In the genomic region with DNA sequence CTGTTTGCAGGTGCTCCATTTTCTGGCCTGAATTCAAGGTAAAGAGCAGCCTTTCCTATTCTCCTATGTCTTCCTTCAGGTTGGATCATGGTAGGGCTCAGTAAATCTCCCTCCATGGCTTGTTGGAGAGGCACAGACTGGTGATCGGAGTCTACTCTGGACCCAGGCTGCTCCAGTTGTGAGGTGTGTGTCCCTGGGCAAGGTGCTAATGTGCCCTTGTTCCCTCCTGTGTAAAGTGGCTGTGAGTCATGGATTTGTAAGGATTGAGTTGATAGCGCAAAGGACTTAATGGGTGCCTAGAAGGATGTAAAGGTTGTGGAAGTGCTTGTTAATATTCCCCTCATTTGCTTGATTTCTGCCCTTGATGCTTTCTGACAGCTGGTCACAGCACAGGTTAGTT, we compare ENCODE assay signal across 13 mouse cellular contexts. TPM values are rescaled to one million over a fixed set of nuclear protein-coding genes. Genes with fewer than 3 reads are reported as not detected.
DNase-seq lines count a peak whose midpoint lies in the region; ATAC-seq lines count a peak whose summit lies in the region.
"Had no signal": no experiment of that assay in that cellular context is flagged by ENCODE, and none has a peak within 500 bp of the region (broad histone marks: within the 10 kb centered on the region; RNA-seq: fewer than 3 reads in every experiment).

No protein-coding gene starts in this region.

- peaks cover 15% of the 10 kb centered on the region for H3K4me1 ChIP-seq in heart, embryonic 11.5 days (ENCODE audit: control insufficient read depth, insufficient read depth, low read length)
- peaks cover 20% of the 10 kb centered on the region for H3K4me1 ChIP-seq in midbrain, embryonic 10.5 days
- peaks cover 12% of the 10 kb centered on the region for H3K4me1 ChIP-seq in midbrain, embryonic 11.5 days (ENCODE audit: control insufficient read depth, insufficient read depth, low read length)
- peaks cover 19% of the 10 kb centered on the region for H3K4me1 ChIP-seq in limb, embryonic 13.5 days
- H3K4me1 ChIP-seq in stomach, embryonic 16.5 days (ENCODE audit: control insufficient read depth, insufficient read depth, low read length) = peaks cover 21% of the 10 kb centered on the region; the same call in 1 of the 2 replicates

- no peak for DNase-seq in heart, postnatal 36 days
- no peak for DNase-seq in midbrain, embryonic 10.5 days (ENCODE audit: low spot score)
- DNase-seq in midbrain, embryonic 11.5 days (ENCODE audit: low spot score, missing footprints) = no peak
- DNase-seq in urinary bladder, adult 2 months (ENCODE audit: low spot score) = no peak
- no peak for DNase-seq in layer of hippocampus, postnatal 10 days (ENCODE audit: low spot score in 2 of 2)
- DNase-seq: spleen, adult 18-20 months had no signal

- H3K9ac ChIP-seq in heart, embryonic 11.5 days (ENCODE audit: low read depth, low read length) = no peak overlapping the region
- no peak overlapping the region for H3K9ac ChIP-seq in midbrain, embryonic 11.5 days (ENCODE audit: low read length)
- H3K9ac ChIP-seq in limb, embryonic 13.5 days = no peak overlapping the region
- H3K9ac ChIP-seq in stomach, embryonic 16.5 days (ENCODE audit: low read length) = no peak overlapping the region

- H3K27ac ChIP-seq in heart, embryonic 11.5 days (ENCODE audit: low read depth, low read length) = no peak overlapping the region
- no peak overlapping the region for H3K27ac ChIP-seq in midbrain, embryonic 10.5 days (replicated peaks)
- H3K27ac ChIP-seq in midbrain, embryonic 11.5 days (ENCODE audit: low read depth, low read length) = no peak overlapping the region
- no peak overlapping the region for H3K27ac ChIP-seq in limb, embryonic 13.5 days
- H3K27ac ChIP-seq in stomach, embryonic 16.5 days (ENCODE audit: low read length) = no peak overlapping the region

- peaks cover 17% of the 10 kb centered on the region; the same call in 1 of the 2 replicates for H3K36me3 ChIP-seq in heart, embryonic 11.5 days (ENCODE audit: control insufficient read depth, insufficient read depth, low read length)
- peaks cover 72% of the 10 kb centered on the region for H3K36me3 ChIP-seq in midbrain, embryonic 10.5 days
- H3K36me3 ChIP-seq in midbrain, embryonic 11.5 days (ENCODE audit: control insufficient read depth, insufficient read depth, low read length) = peaks cover 19% of the 10 kb centered on the region
- H3K36me3 ChIP-seq in limb, embryonic 13.5 days = peaks cover 54% of the 10 kb centered on the region
- H3K36me3 ChIP-seq in stomach, embryonic 16.5 days (ENCODE audit: control insufficient read depth, insufficient read depth, low read length) = peaks cover 13% of the 10 kb centered on the region; the same call in 1 of the 2 replicates

- intact Hi-C loops in heart, postnatal 36 days (cut with DNase I) = loop anchor here (5.0 kb wide), 1 partner anchor 45 kb away; the partner anchor contains the start of gene Rasl2-9

- H3K9me3 ChIP-seq in heart, embryonic 11.5 days (replicated peaks; ENCODE audit: control insufficient read depth, low read length) = no peaks in the 10 kb centered on the region
- H3K9me3 ChIP-seq in midbrain, embryonic 10.5 days (replicated peaks) = no peaks in the 10 kb centered on the region; the same call in 1 of the 2 replicates
- H3K9me3 ChIP-seq in midbrain, embryonic 11.5 days (ENCODE audit: control insufficient read depth, low read length) = no peaks in the 10 kb centered on the region
- H3K9me3 ChIP-seq in limb, embryonic 13.5 days = no peaks in the 10 kb centered on the region
- H3K9me3 ChIP-seq in stomach, embryonic 16.5 days (replicated peaks; ENCODE audit: control insufficient read depth, low read length) = no peaks in the 10 kb centered on the region

- peak overlapping the region; percentile 81; the same call in 1 of the 2 replicates for H3K4me3 ChIP-seq in heart, embryonic 11.5 days (ENCODE audit: low read depth, low read length)
- H3K4me3 ChIP-seq in midbrain, embryonic 10.5 days = peak overlapping the region; percentile 95; the same call in 1 of the 2 replicates
- no peak overlapping the region for H3K4me3 ChIP-seq in midbrain, embryonic 11.5 days (ENCODE audit: low read depth, low read length)
- H3K4me3 ChIP-seq in limb, embryonic 13.5 days = peak overlapping the region; percentile 97; the same call in 1 of the 2 replicates
- peak overlapping the region; percentile 100 for H3K4me3 ChIP-seq in stomach, embryonic 16.5 days (replicated peaks; ENCODE audit: low read length)

- H3K27me3 ChIP-seq in heart, embryonic 11.5 days (ENCODE audit: control insufficient read depth, insufficient read depth, low read length) = no peaks in the 10 kb centered on the region
- H3K27me3 ChIP-seq in midbrain, embryonic 10.5 days (ENCODE audit: low read depth, poor library complexity, severe bottlenecking) = no peaks in the 10 kb centered on the region
- H3K27me3 ChIP-seq in midbrain, embryonic 11.5 days (ENCODE audit: control insufficient read depth, insufficient read depth, low read length) = no peaks in the 10 kb centered on the region
- no peaks in the 10 kb centered on the region for H3K27me3 ChIP-seq in limb, embryonic 13.5 days
- H3K27me3 ChIP-seq in stomach, embryonic 16.5 days (ENCODE audit: control insufficient read depth, insufficient read depth, low read length) = no peaks in the 10 kb centered on the region

- ATAC-seq in heart, embryonic 11.5 days (replicated peaks; ENCODE audit: insufficient number of reproducible peaks, low FRiP score, low TSS enrichment) = no peak
- no peak for ATAC-seq in midbrain, embryonic 11.5 days (ENCODE audit: low FRiP score)
- no peak for ATAC-seq in limb, embryonic 13.5 days (ENCODE audit: low FRiP score, low read depth)
- no peak for ATAC-seq in stomach, embryonic 16.5 days (ENCODE audit: insufficient read depth, low FRiP score)
- ATAC-seq: activated CD4-positive, CD25-positive, alpha-beta regulatory T cell, adult 4 months had no signal

- WGBS in heart, embryonic 11.5 days (ENCODE audit: insufficient replicate concordance) = 87% methylated on average over 2 of the region's 2 CpGs
- 100% methylated on average over 2 of the region's 2 CpGs for WGBS in midbrain, embryonic 10.5 days
- 96% methylated on average over 2 of the region's 2 CpGs for WGBS in midbrain, embryonic 11.5 days
- 90% methylated on average over 2 of the region's 2 CpGs for WGBS in limb, embryonic 13.5 days
- WGBS in stomach, embryonic 16.5 days = 90% methylated on average over 2 of the region's 2 CpGs

- H3K4me2 ChIP-seq in heart, embryonic 11.5 days = peak overlapping the region; percentile 70
- H3K4me2 ChIP-seq in midbrain, embryonic 11.5 days = no peak overlapping the region; the same call in 1 of the 2 replicates
- peak overlapping the region; percentile 87 for H3K4me2 ChIP-seq in limb, embryonic 13.5 days (replicated peaks)
- H3K4me2 ChIP-seq in stomach, embryonic 16.5 days (ENCODE audit: low read depth, low read length) = peak overlapping the region; percentile 87

RNA-seq across cellular contexts. Expression of gene Epn1, which starts 1.9 kb away (rescaled TPM):
- polyA plus RNA-seq in heart, embryonic 11.5 days (2014; fragmentation: Nextera tagmentation; extraction: Ambion mirVana) = 47.0 and 48.1 TPM in 2 replicates
- 100 to 1,000 TPM; 176 to 184 TPM for total RNA-seq in heart, postnatal 36 days (2021)
- polyA plus RNA-seq in midbrain, embryonic 10.5 days (2016; fragmentation: Nextera tagmentation; extraction: Ambion mirVana) = 56.1 and 60.7 TPM in 2 replicates
- polyA plus RNA-seq in midbrain, embryonic 11.5 days (2014; fragmentation: Nextera tagmentation; extraction: Ambion mirVana) = 47.8 and 56.2 TPM in 2 replicates
- 62.2 and 64.6 TPM in 2 replicates for polyA plus RNA-seq in limb, embryonic 13.5 days (2015; fragmentation: Nextera tagmentation; extraction: Ambion mirVana)
- 50.2 and 50.4 TPM in 2 replicates for polyA plus RNA-seq in stomach, embryonic 16.5 days (2015; fragmentation: Nextera tagmentation; extraction: Ambion mirVana)
- 82.8 and 93.1 TPM in 2 replicates for polyA plus RNA-seq in urinary bladder, adult 2 months (2012; rRNA removed)
- 100 to 1,000 TPM; 402 to 408 TPM for total RNA-seq in layer of hippocampus, postnatal 10 days (2021)

RNA-seq across cellular contexts. Expression of gene U2af2, which starts 20.0 kb away (rescaled TPM):
- 84.0 and 85.5 TPM in 2 replicates for polyA plus RNA-seq in heart, embryonic 11.5 days (2014; fragmentation: Nextera tagmentation; extraction: Ambion mirVana)
- 10 to 100 TPM; 62.4 to 70.8 TPM for total RNA-seq in heart, postnatal 36 days (2021)
- polyA plus RNA-seq in midbrain, embryonic 10.5 days (2016; fragmentation: Nextera tagmentation; extraction: Ambion mirVana) = 176 and 180 TPM in 2 replicates
- 151 and 159 TPM in 2 replicates for polyA plus RNA-seq in midbrain, embryonic 11.5 days (2014; fragmentation: Nextera tagmentation; extraction: Ambion mirVana)
- polyA plus RNA-seq in limb, embryonic 13.5 days (2015; fragmentation: Nextera tagmentation; extraction: Ambion mirVana) = 152 and 153 TPM in 2 replicates
- 76.3 and 81.1 TPM in 2 replicates for polyA plus RNA-seq in stomach, embryonic 16.5 days (2015; fragmentation: Nextera tagmentation; extraction: Ambion mirVana)
- 160 and 166 TPM in 2 replicates for polyA plus RNA-seq in urinary bladder, adult 2 months (2012; rRNA removed)
- 100 to 1,000 TPM; 174 to 184 TPM for total RNA-seq in layer of hippocampus, postnatal 10 days (2021)

RNA-seq across cellular contexts. Expression of gene Zfp580, which starts 30.6 kb away (rescaled TPM):
- polyA plus RNA-seq in heart, embryonic 11.5 days (2014; fragmentation: Nextera tagmentation; extraction: Ambion mirVana) = 14.7 and 17.8 TPM in 2 replicates
- 1 to 10 TPM; 5.6 to 5.7 TPM for total RNA-seq in heart, postnatal 36 days (2021)
- polyA plus RNA-seq in midbrain, embryonic 10.5 days (2016; fragmentation: Nextera tagmentation; extraction: Ambion mirVana) = 41.2 and 51.2 TPM in 2 replicates
- 34.1 and 47.6 TPM in 2 replicates for polyA plus RNA-seq in midbrain, embryonic 11.5 days (2014; fragmentation: Nextera tagmentation; extraction: Ambion mirVana)
- polyA plus RNA-seq in limb, embryonic 13.5 days (2015; fragmentation: Nextera tagmentation; extraction: Ambion mirVana) = 42.1 and 42.8 TPM in 2 replicates
- 19.2 and 20.2 TPM in 2 replicates for polyA plus RNA-seq in stomach, embryonic 16.5 days (2015; fragmentation: Nextera tagmentation; extraction: Ambion mirVana)
- 12.1 and 19.8 TPM in 2 replicates for polyA plus RNA-seq in urinary bladder, adult 2 months (2012; rRNA removed)
- total RNA-seq in layer of hippocampus, postnatal 10 days (2021) = 10 to 100 TPM; 74.9 to 80.4 TPM

RNA-seq across cellular contexts. Expression of gene Rfpl4, which starts 34.8 kb away (rescaled TPM):
- not detected in 2 replicates for polyA plus RNA-seq in heart, embryonic 11.5 days (2014; fragmentation: Nextera tagmentation; extraction: Ambion mirVana)
- not detected for total RNA-seq in heart, postnatal 36 days (2021)
- not detected in 2 replicates for polyA plus RNA-seq in midbrain, embryonic 10.5 days (2016; fragmentation: Nextera tagmentation; extraction: Ambion mirVana)
- polyA plus RNA-seq in midbrain, embryonic 11.5 days (2014; fragmentation: Nextera tagmentation; extraction: Ambion mirVana) = not detected in 2 replicates
- polyA plus RNA-seq in limb, embryonic 13.5 days (2015; fragmentation: Nextera tagmentation; extraction: Ambion mirVana) = not detected in 2 replicates
- polyA plus RNA-seq in stomach, embryonic 16.5 days (2015; fragmentation: Nextera tagmentation; extraction: Ambion mirVana) = not detected in 2 replicates
- not detected in 2 replicates for polyA plus RNA-seq in urinary bladder, adult 2 months (2012; rRNA removed)
- not detected for total RNA-seq in layer of hippocampus, postnatal 10 days (2021)
- total RNA-seq: common myeloid progenitor, adult 5-6 weeks; gastrocnemius, postnatal 4 days; layer of hippocampus, postnatal 14 days had no signal
- polyA plus RNA-seq: activated CD4-positive, CD25-positive, alpha-beta regulatory T cell, adult 4 months had no signal

RNA-seq across cellular contexts. Expression of gene Zfp784, which starts 43.7 kb away (rescaled TPM):
- polyA plus RNA-seq in heart, embryonic 11.5 days (2014; fragmentation: Nextera tagmentation; extraction: Ambion mirVana) = 3.4 and 4.2 TPM in 2 replicates
- total RNA-seq in heart, postnatal 36 days (2021) = 1 to 10 TPM; 5.2 to 6.1 TPM
- 2.8 and 4.2 TPM in 2 replicates for polyA plus RNA-seq in midbrain, embryonic 10.5 days (2016; fragmentation: Nextera tagmentation; extraction: Ambion mirVana)
- polyA plus RNA-seq in midbrain, embryonic 11.5 days (2014; fragmentation: Nextera tagmentation; extraction: Ambion mirVana) = 3.3 and 3.6 TPM in 2 replicates
- polyA plus RNA-seq in limb, embryonic 13.5 days (2015; fragmentation: Nextera tagmentation; extraction: Ambion mirVana) = 7.0 and 7.8 TPM in 2 replicates
- polyA plus RNA-seq in stomach, embryonic 16.5 days (2015; fragmentation: Nextera tagmentation; extraction: Ambion mirVana) = 5.9 and 6.1 TPM in 2 replicates
- polyA plus RNA-seq in urinary bladder, adult 2 months (2012; rRNA removed) = 9.5 and 9.6 TPM in 2 replicates
- 1 to 10 TPM; 5.4 to 5.8 TPM for total RNA-seq in layer of hippocampus, postnatal 10 days (2021)
